Mouse (Mus musculus) ES-E14 (cell line): Measurements from ENCODE around the gene Ociad1. TPM values are rescaled to one million over a fixed set of nuclear protein-coding genes. Genes with fewer than 3 reads are reported as not detected.

Experiments
- DNase-seq: peaks from one replicate; pipeline ENCODE4 v3.0.0-alpha.2; 2013; ENCODE audit warnings: low read depth, low spot score
- H3K27ac ChIP-seq: 2 replicates; pipeline ENCODE4 v1.5.1; 2012; ENCODE audit warnings: low read depth, mild to moderate bottlenecking, low read length, moderate library complexity, mixed read lengths; ENCODE audit not compliant: poor library complexity, insufficient read depth, severe bottlenecking
- H3K36me3 ChIP-seq: 2 replicates; pipeline ENCODE4 v1.6.1; 2012; ENCODE audit warnings: mild to moderate bottlenecking, low read length, moderate library complexity, mixed read lengths; ENCODE audit not compliant: control insufficient read depth, poor library complexity, insufficient read depth, severe bottlenecking
- H3K4me1 ChIP-seq, 2 experiments: fragments of 150-350 bp in 1 of 2; sonication (generic) in 1 of 2; 2 replicates each; pipeline ENCODE4 v1.6.1; 2012; ENCODE audit warnings: low read length in 2 of 2, mild to moderate bottlenecking in 1 of 2, mixed read lengths in 1 of 2; ENCODE audit not compliant: control insufficient read depth in 2 of 2, insufficient read depth in 2 of 2, poor library complexity in 1 of 2
- H3K4me3 ChIP-seq, 2 experiments: fragments of 150-350 bp in 1 of 2; sonication (generic) in 1 of 2; 2 replicates each; pipeline ENCODE4 v1.5.1; 2012; ENCODE audit warnings: low read length in 2 of 2, low read depth in 1 of 2, mild to moderate bottlenecking in 1 of 2, mixed read lengths in 1 of 2; ENCODE audit not compliant: insufficient read depth in 1 of 2, poor library complexity in 1 of 2, severe bottlenecking in 1 of 2
- H3K9ac ChIP-seq: 2 replicates; pipeline ENCODE4 v1.6.1; 2012; ENCODE audit warnings: low read depth, mild to moderate bottlenecking, low read length, mixed read lengths; ENCODE audit not compliant: poor library complexity, insufficient read depth, severe bottlenecking
- H3K9me3 ChIP-seq: fragments of 150-350 bp; sonication (generic); 2 replicates; pipeline ENCODE4 v1.6.1; 2012; ENCODE audit warnings: low read depth, mild to moderate bottlenecking, low read length; ENCODE audit not compliant: control insufficient read depth, insufficient read depth
- CHD2 ChIP-seq: IDR thresholded peaks from 2 replicates; pipeline ENCODE4 v1.6.1; 2014; ENCODE audit warnings: mild to moderate bottlenecking, low read depth, low read length, inconsistent platforms
- HCFC1 ChIP-seq: IDR thresholded peaks from 2 replicates; pipeline ENCODE4 v1.6.1; 2012; ENCODE audit warnings: low read length, inconsistent platforms, borderline replicate concordance; ENCODE audit not compliant: insufficient read depth
- MAFK ChIP-seq: IDR thresholded peaks from 2 replicates; pipeline ENCODE4 v1.6.1; 2014; ENCODE audit warnings: mild to moderate bottlenecking, low read depth, low read length, inconsistent platforms; ENCODE audit not compliant: insufficient read depth
- ZC3H11A ChIP-seq: IDR thresholded peaks from 2 replicates; pipeline ENCODE4 v1.6.1; 2012; ENCODE audit warnings: low read depth, mild to moderate bottlenecking, inconsistent platforms, low read length, borderline replicate concordance
- ZNF384 ChIP-seq: IDR thresholded peaks from 2 replicates; pipeline ENCODE4 v1.6.1; 2012; ENCODE audit warnings: low read depth, low read length, inconsistent platforms
- in situ Hi-C, 2 experiments: fragments of 600-800 bp; cut with MboI; formaldehyde crosslinking; loops; one replicate each; pipeline ENCODE4 v1.15.1; 2025; ENCODE audit warnings: low sequenced_read_pairs in 2 of 2, inconsistent platforms in 1 of 2; ENCODE audit not compliant: unreplicated experiment in 2 of 2
- total RNA-seq: library from RNA; depleted of rRNA; stranded (reverse); fragments of 300-350 nt; gene quantifications from 2 replicates; pipeline ENCODE4 v1.2.3, GENCODE M21; 2012

The Ociad1 gene
- total RNA-seq, 1 experiment = 123 TPM

- Histone ChIP-seq H3K9ac (no peak overlapping the region), H3K4me3 (no peak overlapping the region), H3K9me3 (no peaks in the 10 kb centered on the region), H3K36me3 (no peaks in the 10 kb centered on the region), H3K27ac (no peak overlapping the region), H3K4me1 (0 out of 4 replicates have a peak, but pooled peaks cover 0 to 2% of the 10 kb centered on the region in 2 experiments)
- DNase-seq = no peak
- no peak for TF ChIP-seq MAFK
- no peak for TF ChIP-seq ZC3H11A
- TF ChIP-seq ZNF384 = no peak
- no peak for TF ChIP-seq HCFC1
- TF ChIP-seq CHD2 = no peak
- in situ Hi-C loops = no loop called here
These were observed 50.2 kb downstream of the Ociad1 start for GRCm38 (mm10) chr5:73342701-73343355.

- Histone ChIP-seq H3K4me3 (no peak overlapping the region), H3K9me3 (no peaks in the 10 kb centered on the region), H3K27ac (no peak overlapping the region), H3K36me3 (no peaks in the 10 kb centered on the region), H3K4me1 (peaks cover 0 to 2% of the 10 kb centered on the region in 2 experiments; a peak in 1 of 4 replicates), H3K9ac (no peak overlapping the region)
- TF ChIP-seq MAFK = no peak
- TF ChIP-seq CHD2 = no peak
- no peak for TF ChIP-seq HCFC1
- no peak for TF ChIP-seq ZC3H11A
- no peak for TF ChIP-seq ZNF384
- no peak for DNase-seq
- in situ Hi-C loops = no loop called here
These were observed 51.7 kb downstream of the Ociad1 start for GRCm38 (mm10) chr5:73344310-73344709.

- Histone ChIP-seq H3K9me3 (no peaks in the 10 kb centered on the region), H3K9ac (no peak overlapping the region), H3K4me1 (peaks cover 0 to 2% of the 10 kb centered on the region in 2 experiments; a peak in 1 of 4 replicates), H3K4me3 (no peak overlapping the region), H3K27ac (no peak overlapping the region), H3K36me3 (no peaks in the 10 kb centered on the region)
- in situ Hi-C loops = no loop called here
- TF ChIP-seq MAFK = no peak
- TF ChIP-seq HCFC1 = no peak
- TF ChIP-seq CHD2 = no peak
- TF ChIP-seq ZC3H11A = no peak
- no peak for TF ChIP-seq ZNF384
- DNase-seq = no peak
These were observed 52.7 kb downstream of the Ociad1 start for GRCm38 (mm10) chr5:73345254-73345653.

GRCm38 (mm10) chr5:73349514-73349913, 56.9 kb downstream of the Ociad1 start:
- in situ Hi-C loops = no loop called here
- TF ChIP-seq ZNF384 (no peak), ZC3H11A (no peak), MAFK (no peak), HCFC1 (no peak), CHD2 (no peak)

GRCm38 (mm10) chr5:73351796-73352195, 59.2 kb downstream of the Ociad1 start:
- Histone ChIP-seq H3K36me3 (no peaks in the 10 kb centered on the region), H3K27ac (no peak overlapping the region), H3K4me1 (peaks cover 0 to 2% of the 10 kb centered on the region in 2 experiments; a peak in 1 of 4 replicates), H3K4me3 (no peak overlapping the region), H3K9ac (no peak overlapping the region), H3K9me3 (no peaks in the 10 kb centered on the region)
- TF ChIP-seq HCFC1 (no peak), ZC3H11A (no peak), CHD2 (no peak), MAFK (no peak), ZNF384 (no peak)
- DNase-seq = no peak
- in situ Hi-C loops = no loop called here

More at GRCm38 (mm10) chr5:73349514-73349913, 56.9 kb downstream of the Ociad1 start:
- H3K4me1 ChIP-seq = peaks cover 0 to 2% of the 10 kb centered on the region in 2 experiments; a peak in 1 of 4 replicates
- no peaks in the 10 kb centered on the region for H3K36me3 ChIP-seq
- no peak overlapping the region for H3K9ac ChIP-seq
- no peak overlapping the region for H3K27ac ChIP-seq
- no peak for DNase-seq
- no peak overlapping the region for H3K4me3 ChIP-seq
- no peaks in the 10 kb centered on the region for H3K9me3 ChIP-seq
